30 mouse cellular contexts compared by ENCODE assay signal in the genomic region with DNA sequence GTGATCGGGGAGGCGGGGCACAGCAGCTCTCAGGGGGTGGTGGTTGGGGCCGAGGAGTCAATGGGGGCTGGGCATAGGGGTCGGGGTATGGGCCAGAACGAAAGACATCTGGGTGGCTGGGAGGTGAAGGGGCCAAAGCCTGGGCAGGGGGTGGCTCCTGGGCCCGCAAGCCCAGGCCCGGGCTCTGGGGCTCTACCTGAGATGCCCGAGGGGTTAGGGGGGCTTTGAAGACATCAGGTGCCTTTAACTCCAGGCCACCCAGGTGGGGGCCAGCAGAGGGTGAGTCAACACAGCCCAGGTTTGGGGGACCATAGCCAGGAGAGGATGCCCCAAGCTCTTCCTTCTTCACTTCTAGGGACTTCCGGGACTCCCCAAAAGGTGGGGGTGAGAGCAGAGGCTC. TPM values are rescaled to one million over a fixed set of nuclear protein-coding genes. Genes with fewer than 3 reads are reported as not detected.
A peak's percentile ranks its signal among the peaks of the same experiment; 100 is the strongest.
DNase-seq lines count a peak whose midpoint lies in the region; ATAC-seq and TF ChIP-seq lines count a peak whose summit lies in the region.
"Had no signal": no experiment of that assay in that cellular context is flagged by ENCODE, and none has a peak within 500 bp of the region (broad histone marks: within the 10 kb centered on the region; RNA-seq: fewer than 3 reads in every experiment).

No protein-coding gene starts in this region.

- H3K9me3 ChIP-seq in kidney, embryonic 15.5 days (replicated peaks): no peaks in the 10 kb centered on the region
- no peaks in the 10 kb centered on the region for H3K9me3 ChIP-seq in lung, embryonic 16.5 days (ENCODE audit: control insufficient read depth, low read length)
- H3K9me3 ChIP-seq: heart, embryonic 15.5 days; hindbrain, embryonic 13.5 days; liver, embryonic 12.5 days had no signal

- no peak overlapping the region for H3K27ac ChIP-seq in gastrocnemius, adult 2 months
- H3K27ac ChIP-seq in kidney, embryonic 15.5 days: no peak overlapping the region
- no peak overlapping the region for H3K27ac ChIP-seq in lung, embryonic 16.5 days (ENCODE audit: low read length)
- H3K27ac ChIP-seq: heart, embryonic 15.5 days; hindbrain, embryonic 13.5 days; liver, embryonic 12.5 days had no signal

- intact Hi-C loops in gastrocnemius, adult 2 months (cut with DNase I): no loop called here

- WGBS in kidney, embryonic 15.5 days: 88% methylated on average over 9 of the region's 9 CpGs
- WGBS in lung, embryonic 16.5 days: 88% methylated on average over 9 of the region's 9 CpGs

- no peak overlapping the region for H3K4me3 ChIP-seq in gastrocnemius, adult 2 months
- H3K4me3 ChIP-seq in kidney, embryonic 15.5 days (replicated peaks): no peak overlapping the region
- H3K4me3 ChIP-seq in lung, embryonic 16.5 days (ENCODE audit: low read length): no peak overlapping the region
- H3K4me3 ChIP-seq: erythroblast, embryonic 14.5 days; heart, embryonic 15.5 days; hindbrain, embryonic 13.5 days; liver, embryonic 12.5 days had no signal

- no peaks in the 10 kb centered on the region for H3K27me3 ChIP-seq in kidney, embryonic 15.5 days
- no peaks in the 10 kb centered on the region for H3K27me3 ChIP-seq in lung, embryonic 16.5 days (ENCODE audit: control insufficient read depth, insufficient read depth, low read depth, low read length)
- H3K27me3 ChIP-seq: heart, embryonic 15.5 days; hindbrain, embryonic 13.5 days; liver, embryonic 12.5 days; Patski had no signal

- ATAC-seq in kidney, embryonic 15.5 days (replicated peaks; ENCODE audit: low FRiP score): peak; percentile 13; the same call in 1 of the 2 replicates
- ATAC-seq in lung, embryonic 16.5 days (ENCODE audit: low read depth): 0 out of 2 replicates have a peak, but pooled peaks have one; percentile 16
- ATAC-seq: forebrain, embryonic 16.5 days; intestine, embryonic 16.5 days; liver, embryonic 12.5 days; Patski had no signal

- H3K4me2 ChIP-seq in kidney, embryonic 15.5 days: no peak overlapping the region
- no peak overlapping the region for H3K4me2 ChIP-seq in lung, embryonic 16.5 days (ENCODE audit: low read depth, low read length)
- H3K4me2 ChIP-seq: heart, embryonic 15.5 days; hindbrain, embryonic 13.5 days; liver, embryonic 12.5 days; lung, embryonic 14.5 days had no signal

- H3K4me1 ChIP-seq in kidney, embryonic 15.5 days: no peaks in the 10 kb centered on the region
- no peaks in the 10 kb centered on the region for H3K4me1 ChIP-seq in lung, embryonic 16.5 days (replicated peaks; ENCODE audit: control insufficient read depth, insufficient read depth, low read length)
- H3K4me1 ChIP-seq: heart, embryonic 15.5 days; hindbrain, embryonic 13.5 days; liver, embryonic 12.5 days had no signal

- peaks cover 100% of the 10 kb centered on the region for H3K36me3 ChIP-seq in kidney, embryonic 15.5 days
- H3K36me3 ChIP-seq in lung, embryonic 16.5 days (ENCODE audit: control insufficient read depth, insufficient read depth, low read length): peaks cover 88% of the 10 kb centered on the region

- H3K9ac ChIP-seq in kidney, embryonic 15.5 days: no peak overlapping the region
- H3K9ac ChIP-seq in lung, embryonic 16.5 days (ENCODE audit: low read length): no peak overlapping the region
- H3K9ac ChIP-seq: heart, embryonic 15.5 days; hindbrain, embryonic 13.5 days; liver, embryonic 12.5 days; lung, embryonic 14.5 days had no signal

- TF ChIP-seq CTCF in gastrocnemius, adult 2 months (IDR thresholded peaks at IDR 0.05): no peak

- DNase-seq in gastrocnemius, adult 2 months: peak; percentile 14
- no peak for DNase-seq in gastrocnemius, postnatal 10 days
- DNase-seq in kidney, postnatal 4 days: no peak
- no peak for DNase-seq in lung, postnatal 25 days (ENCODE audit: low spot score)
- peak; percentile 4 for DNase-seq in right cerebral cortex, postnatal 14 days
- no peak for DNase-seq in right cerebral cortex, postnatal 36 days (ENCODE audit: low spot score in 2 of 2)
- DNase-seq: adrenal gland, postnatal 10 days; cerebellum, adult 11-12 months; embryo, embryonic 11 days; gastrocnemius, postnatal 14 days; heart, postnatal 36 days; kidney, adult 9 months; left cerebral cortex, postnatal 4 days; lung, embryonic 14.5 days; retina, postnatal 1 day; right cerebral cortex, postnatal 25 days; thymus, adult 18-20 months; thymus, postnatal 25 days had no signal

RNA-seq across cellular contexts. Expression of gene Kmt2d, which starts 18.3 kb away (rescaled TPM):
- total RNA-seq in gastrocnemius, adult 2 months (2021): 10 to 100 TPM; 53.6 to 56.3 TPM
- 10 to 100 TPM; 46.9 to 59.9 TPM for total RNA-seq in gastrocnemius, postnatal 10 days (2021)
- 12.3 and 13.3 TPM in 2 replicates for polyA plus RNA-seq in kidney, embryonic 15.5 days (2015; fragmentation: Nextera tagmentation; extraction: Ambion mirVana)
- 11.9 and 12.7 TPM in 2 replicates for polyA plus RNA-seq in lung, embryonic 16.5 days (2015; fragmentation: Nextera tagmentation; extraction: Ambion mirVana)

RNA-seq across cellular contexts. Expression of gene Prkag1, which starts 21.4 kb away (rescaled TPM):
- 10 to 100 TPM; 49.0 to 59.5 TPM for total RNA-seq in gastrocnemius, adult 2 months (2021)
- 10 to 100 TPM; 35.8 to 36.6 TPM for total RNA-seq in gastrocnemius, postnatal 10 days (2021)
- polyA plus RNA-seq in kidney, embryonic 15.5 days (2015; fragmentation: Nextera tagmentation; extraction: Ambion mirVana): 98.5 and 100 TPM in 2 replicates
- 106 TPM in 2 replicates for polyA plus RNA-seq in lung, embryonic 16.5 days (2015; fragmentation: Nextera tagmentation; extraction: Ambion mirVana)

RNA-seq across cellular contexts. Expression of gene Rhebl1, which starts 41.6 kb away (rescaled TPM):
- total RNA-seq in gastrocnemius, adult 2 months (2021): 1 to 10 TPM in 1 of 2 experiments, under 1 TPM in 1; 0.92 to 2.2 TPM
- total RNA-seq in gastrocnemius, postnatal 10 days (2021): 1 to 10 TPM; 2.1 to 2.7 TPM
- 20.0 and 20.5 TPM in 2 replicates for polyA plus RNA-seq in kidney, embryonic 15.5 days (2015; fragmentation: Nextera tagmentation; extraction: Ambion mirVana)
- 9.4 and 12.1 TPM in 2 replicates for polyA plus RNA-seq in lung, embryonic 16.5 days (2015; fragmentation: Nextera tagmentation; extraction: Ambion mirVana)

RNA-seq across cellular contexts. Expression of gene Ddn, which starts 43.4 kb away (rescaled TPM):
- under 1 TPM; 0.33 to 0.78 TPM for total RNA-seq in gastrocnemius, adult 2 months (2021)
- 1 to 10 TPM; 2.2 to 2.7 TPM for total RNA-seq in gastrocnemius, postnatal 10 days (2021)
- polyA plus RNA-seq in kidney, embryonic 15.5 days (2015; fragmentation: Nextera tagmentation; extraction: Ambion mirVana): 2.9 and 3.2 TPM in 2 replicates
- polyA plus RNA-seq in lung, embryonic 16.5 days (2015; fragmentation: Nextera tagmentation; extraction: Ambion mirVana): not detected in 2 replicates
- polyA plus RNA-seq: embryonic facial prominence, embryonic 14.5 days; forebrain, embryonic 11.5 days; intestine, embryonic 16.5 days; liver, embryonic 12.5 days; Patski; stomach, embryonic 16.5 days had no signal

RNA-seq across cellular contexts. Expression of gene Dhh, which starts 45.6 kb away (rescaled TPM):
- under 1 TPM; 0.81 to 0.82 TPM for total RNA-seq in gastrocnemius, adult 2 months (2021)
- 1 to 10 TPM; 3.6 to 4.0 TPM for total RNA-seq in gastrocnemius, postnatal 10 days (2021)
- 1.4 and 2.0 TPM in 2 replicates for polyA plus RNA-seq in kidney, embryonic 15.5 days (2015; fragmentation: Nextera tagmentation; extraction: Ambion mirVana)
- polyA plus RNA-seq in lung, embryonic 16.5 days (2015; fragmentation: Nextera tagmentation; extraction: Ambion mirVana): 1.4 and 2.4 TPM in 2 replicates
- polyA plus RNA-seq: erythroblast, embryonic 14.5 days; Patski had no signal

Comparison
In these comparisons a context has a peak if more than half of its experiments do, and no peak if none do; other contexts are left out.
1. DNase-seq: peak in gastrocnemius, adult 2 months (single experiment) and right cerebral cortex, postnatal 14 days (single experiment); none in gastrocnemius, postnatal 10 days (single experiment), kidney, postnatal 4 days (0 of 2), lung, postnatal 25 days (single experiment) and right cerebral cortex, postnatal 36 days (0 of 2).